Mouse (Mus musculus) gonadal fat pad, adult 2 months (tissue): ENCODE measurements at regions not wholly inside any gene's neighbourhood (a gene's known extent, or its start where the extent isn't known, plus 50 kb on each side); places are given as distances from the start of the nearest gene placed in this dataset.

Experiments
- DNase-seq: peaks from one replicate; pipeline ENCODE4 v3.0.0-alpha.2; 2012; ENCODE audit warnings: low read depth

DNA sequence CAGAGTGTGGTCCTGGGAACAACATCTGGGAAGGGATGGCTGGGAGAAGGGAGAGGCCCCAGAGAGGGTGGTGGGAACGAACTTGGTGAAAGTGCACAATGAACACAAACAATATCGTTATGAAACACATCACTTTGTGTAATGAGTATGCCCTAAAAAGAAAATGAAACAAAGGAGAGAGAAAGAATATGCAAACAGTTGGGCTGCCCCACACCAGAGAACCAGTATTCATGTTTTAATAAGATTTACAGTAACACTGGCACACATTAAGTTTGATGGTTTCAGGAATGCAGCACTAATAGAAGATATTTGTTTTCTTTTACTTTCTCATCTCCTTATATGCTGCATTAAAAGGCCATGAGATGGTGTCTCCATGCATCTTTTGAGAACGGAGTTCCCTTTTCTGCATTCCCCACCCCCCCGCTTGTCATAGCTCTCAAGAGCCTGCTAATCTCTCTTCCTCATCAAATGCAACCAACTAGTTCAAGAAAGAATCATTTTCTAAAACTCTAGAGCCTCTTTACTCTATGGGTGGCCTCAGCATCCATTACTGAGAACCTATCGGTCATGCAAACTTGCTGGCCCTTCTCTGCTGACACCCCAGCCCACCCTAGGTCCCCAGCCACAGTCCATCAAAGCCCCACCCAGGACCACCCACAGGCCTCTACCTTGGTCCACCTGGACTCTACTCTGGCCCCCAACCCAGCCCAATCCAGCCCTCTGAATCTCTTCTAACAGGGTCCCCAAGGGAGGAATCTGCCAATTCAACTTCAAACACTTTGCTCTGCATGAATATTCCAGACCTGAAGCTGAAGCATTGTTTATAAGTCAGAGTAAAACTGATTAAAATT is 379.0 kb upstream of the Nrp1 start:
- DNase-seq = no peak

DNA sequence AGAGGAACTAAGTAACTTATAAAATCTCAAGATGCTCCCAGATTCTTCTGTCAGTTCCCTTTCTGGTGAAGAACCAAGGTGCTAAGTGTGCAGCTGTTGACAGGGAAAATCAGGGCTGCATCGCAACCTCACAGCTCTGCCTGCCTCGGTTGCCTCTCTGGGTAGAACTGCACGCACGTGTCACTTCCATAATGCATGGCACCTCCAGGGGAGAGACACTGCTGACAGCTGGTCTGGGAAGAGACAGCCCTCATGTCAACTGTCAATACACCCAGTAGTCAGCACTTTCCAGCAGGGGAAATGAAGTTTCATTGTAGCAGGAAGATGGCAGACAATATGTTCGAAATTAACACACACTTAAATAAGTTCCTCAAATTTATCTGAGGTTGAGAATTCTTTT is 376.2 kb upstream of the Nrp1 start:
- no peak for DNase-seq

DNA sequence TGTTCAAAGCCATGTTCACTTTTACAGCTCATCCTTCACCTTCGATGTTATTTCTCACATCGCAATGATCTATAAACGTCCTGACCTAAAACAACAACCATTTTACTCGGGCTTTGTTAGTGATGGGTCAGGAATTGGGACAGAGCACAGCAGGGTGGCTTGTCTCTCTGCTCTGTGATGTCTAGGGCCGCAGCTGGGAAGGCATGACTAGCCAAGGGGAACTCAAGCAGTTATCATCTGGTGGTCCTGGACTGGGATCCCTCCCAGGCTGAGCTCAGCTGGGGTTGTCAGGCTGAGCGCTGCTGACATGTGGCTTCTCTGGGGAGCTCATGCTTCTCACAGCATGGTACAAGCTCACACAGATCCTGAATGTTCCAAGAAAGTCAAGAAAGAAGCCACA is 372.8 kb upstream of the Nrp1 start:
- no peak for DNase-seq

DNA sequence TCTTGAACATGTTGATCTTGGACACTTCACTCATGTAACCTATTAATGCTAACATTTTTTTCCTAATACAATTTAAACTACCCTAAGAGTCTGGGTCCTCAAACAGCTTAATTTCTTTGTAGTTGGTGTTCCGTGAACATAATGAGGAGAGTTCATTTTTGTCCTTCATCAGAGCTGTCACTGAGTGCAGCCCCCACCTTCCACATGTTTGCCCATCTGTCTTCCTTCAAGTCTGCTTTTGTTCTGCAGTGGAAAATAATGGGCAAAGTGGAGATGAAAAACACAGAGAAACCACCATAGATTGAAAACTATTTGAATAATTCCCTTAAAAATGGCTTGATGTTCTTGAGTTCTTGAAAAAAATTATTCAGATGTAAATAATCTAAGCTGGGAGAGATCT is 369.5 kb upstream of the Nrp1 start:
- no peak for DNase-seq

DNA sequence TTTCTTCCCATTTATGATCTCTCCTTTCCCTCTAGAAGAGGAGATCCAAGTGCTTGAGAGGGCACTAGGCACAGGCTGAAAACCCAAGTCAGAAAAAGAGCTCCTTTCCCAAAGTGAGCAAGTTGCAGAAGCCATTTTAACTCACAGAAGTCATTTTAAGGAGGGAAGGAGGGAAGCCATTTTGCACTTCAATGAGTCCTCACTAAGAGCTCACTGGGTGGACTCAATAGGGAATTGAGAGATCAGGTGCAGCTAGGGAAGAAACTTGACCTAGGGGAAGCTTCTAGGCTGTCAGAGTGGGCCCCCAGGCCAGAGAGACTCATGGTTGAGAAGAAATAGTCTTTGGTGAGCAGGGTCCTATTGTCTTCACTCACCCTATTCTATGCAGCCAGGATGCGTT is 363.5 kb upstream of the Nrp1 start:
- DNase-seq = no peak

DNA sequence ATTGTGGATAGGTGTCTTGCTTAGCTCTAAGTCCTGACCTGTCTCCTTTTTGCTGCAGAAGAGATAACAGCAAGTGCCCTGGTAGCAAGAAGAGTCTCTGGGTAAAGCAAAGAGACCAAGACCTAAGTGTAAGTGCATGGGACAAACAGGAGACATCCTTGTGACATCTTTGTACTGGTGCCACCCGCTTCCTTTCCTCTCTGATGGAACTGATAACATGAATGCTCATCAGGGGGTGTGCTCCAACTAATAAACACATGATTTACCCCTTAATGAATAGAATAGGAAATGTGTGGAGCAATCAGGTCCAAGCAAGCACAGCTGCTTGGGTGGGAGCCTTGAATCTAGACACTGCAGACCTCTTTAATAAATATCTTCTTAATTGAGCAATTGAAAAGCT is 362.9 kb upstream of the Nrp1 start:
- DNase-seq = no peak

DNA sequence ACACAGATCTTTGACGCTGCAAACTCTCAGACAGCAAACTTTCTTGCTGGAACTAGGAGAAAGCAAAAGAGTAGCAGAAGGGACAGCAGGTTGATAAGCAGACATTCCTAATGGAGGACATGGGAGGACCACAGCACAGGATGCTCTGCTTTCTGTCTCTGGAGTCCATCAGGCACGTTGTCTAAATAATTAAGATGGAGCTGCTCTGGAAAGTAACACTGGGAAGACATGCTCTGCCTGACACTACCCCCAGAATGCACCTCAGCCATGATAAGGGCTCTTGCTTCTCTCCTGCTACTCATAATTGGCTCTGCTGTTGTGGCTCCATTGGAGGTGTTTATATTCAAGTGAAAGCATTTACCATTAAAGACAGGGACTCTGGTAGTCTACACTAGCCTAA is 356.0 kb upstream of the Nrp1 start:
- no peak for DNase-seq

DNA sequence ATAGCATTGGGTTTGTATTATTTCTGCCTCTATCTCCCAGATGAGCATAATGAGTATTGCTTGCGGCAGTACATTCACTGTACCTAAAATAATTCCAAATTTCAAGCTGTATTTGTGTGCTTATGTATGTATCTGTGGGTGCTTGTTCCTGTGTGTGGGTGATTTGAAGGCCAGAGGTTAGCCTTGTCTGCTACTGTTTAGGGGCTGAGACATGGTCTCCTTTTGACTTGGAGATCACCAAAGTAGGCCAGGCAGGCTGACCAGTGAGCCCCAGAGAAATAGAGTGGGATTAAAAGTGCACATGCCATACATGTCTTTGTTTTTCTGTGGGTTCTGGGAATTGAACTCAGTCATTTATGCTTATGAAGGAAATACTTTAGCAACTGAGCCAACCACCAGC is 355.6 kb upstream of the Nrp1 start:
- no peak for DNase-seq

DNA sequence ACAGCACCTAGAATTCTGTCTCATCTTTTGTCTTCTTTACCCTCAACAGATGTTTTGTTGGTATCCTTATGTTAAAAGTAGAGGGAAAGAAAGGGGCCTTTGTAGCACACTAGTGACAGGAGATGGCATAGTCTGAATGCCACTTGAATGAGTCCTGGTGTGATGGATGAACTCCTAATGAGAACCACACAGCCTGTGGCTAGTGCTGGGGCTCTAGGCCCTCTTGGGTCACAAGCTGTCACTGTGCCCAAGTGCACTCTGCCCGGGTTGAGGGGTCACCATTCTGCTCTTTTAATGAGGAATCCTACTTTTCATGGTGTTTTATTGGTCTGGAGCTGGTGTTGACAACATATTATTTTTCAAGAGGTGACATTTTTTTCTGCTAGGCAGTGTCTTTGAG is 355.0 kb upstream of the Nrp1 start:
- no peak for DNase-seq

DNA sequence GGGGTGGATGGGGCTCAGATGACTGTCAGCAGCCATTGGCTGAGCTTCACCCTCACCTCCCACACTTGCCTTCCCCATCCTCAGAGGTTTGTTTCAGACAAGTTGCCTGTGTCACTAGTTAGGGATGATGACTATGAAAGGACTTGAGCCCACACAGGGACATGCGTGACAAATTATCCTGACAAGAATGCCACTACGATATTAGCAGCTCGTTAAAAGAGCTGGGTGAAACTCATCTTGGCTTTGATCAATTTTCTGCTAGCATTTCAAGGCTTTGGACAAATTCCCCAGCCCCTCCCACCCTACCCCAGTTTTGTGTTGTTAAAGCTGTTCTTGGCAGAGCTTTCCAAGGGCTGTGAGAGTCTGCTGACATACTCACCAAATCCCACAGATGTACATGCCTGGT is 354.5 kb upstream of the Nrp1 start:
- DNase-seq = no peak

DNA sequence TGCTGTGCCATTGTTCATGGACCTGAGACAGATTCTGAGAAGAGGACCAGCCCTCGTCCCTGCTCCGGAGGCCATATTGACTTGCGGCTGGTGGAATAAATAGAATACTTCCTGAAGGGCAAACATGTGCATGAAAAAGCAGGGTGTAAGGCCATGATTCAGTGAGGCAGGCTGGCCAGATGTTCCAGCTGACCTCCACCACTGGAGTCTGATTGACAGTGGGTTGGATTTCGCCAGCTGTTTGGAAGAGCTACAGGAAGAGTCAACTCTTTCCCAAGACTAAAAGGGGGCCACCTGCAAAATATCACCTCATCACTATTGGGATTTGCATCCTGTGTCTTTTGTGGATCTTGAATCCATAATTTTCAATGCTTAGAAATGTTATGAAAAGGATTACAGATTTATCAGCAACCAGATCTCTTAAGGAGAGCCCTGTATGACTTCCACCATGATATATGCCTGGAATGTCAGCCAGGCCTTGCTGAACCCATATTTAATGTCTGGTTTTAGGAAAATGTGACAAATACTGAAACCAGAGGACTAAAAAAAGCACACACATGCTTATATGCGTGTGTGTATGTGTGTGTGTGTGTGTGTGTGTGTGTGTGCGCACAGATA is 348.9 kb upstream of the Nrp1 start:
- DNase-seq = no peak

DNA sequence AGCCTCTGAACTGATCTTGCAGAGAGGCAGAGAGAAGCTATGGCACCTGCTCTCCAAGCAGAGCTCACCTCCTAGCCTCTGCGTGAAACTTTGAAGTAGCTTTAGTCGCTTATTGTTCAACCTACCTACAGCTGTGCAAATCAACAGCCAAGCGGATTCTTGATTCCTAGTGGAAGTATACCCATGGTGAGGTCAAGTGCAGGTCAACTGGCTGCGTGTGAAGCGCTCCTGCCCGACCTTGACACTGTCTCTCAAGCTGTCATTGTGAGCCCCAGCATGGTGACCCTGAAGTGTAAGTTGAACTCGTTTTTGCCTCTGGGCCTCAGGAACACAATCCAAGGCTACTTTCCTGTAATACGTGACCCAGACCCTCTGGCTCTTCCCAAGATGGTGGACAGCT is 341.2 kb upstream of the Nrp1 start:
- no peak for DNase-seq

DNA sequence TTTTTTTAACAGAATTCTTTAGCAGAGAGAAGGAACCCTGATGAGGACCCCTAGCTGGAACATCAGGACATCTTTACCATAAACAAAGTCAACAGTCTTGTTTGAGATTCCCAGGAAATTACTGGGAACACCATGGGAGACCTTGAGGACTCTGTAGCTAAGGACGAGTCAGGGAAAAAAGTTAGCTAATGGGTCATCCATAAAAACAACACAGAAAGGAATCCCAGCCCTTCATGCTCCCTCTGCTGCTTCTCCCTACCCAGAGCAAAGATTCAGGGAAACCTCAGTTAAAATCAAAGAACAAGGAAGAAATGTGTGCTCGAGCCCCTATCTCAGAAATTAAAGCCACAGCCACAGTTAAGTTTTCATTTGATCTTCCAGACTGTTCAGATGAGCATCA is 334.7 kb upstream of the Nrp1 start:
- no peak for DNase-seq

DNA sequence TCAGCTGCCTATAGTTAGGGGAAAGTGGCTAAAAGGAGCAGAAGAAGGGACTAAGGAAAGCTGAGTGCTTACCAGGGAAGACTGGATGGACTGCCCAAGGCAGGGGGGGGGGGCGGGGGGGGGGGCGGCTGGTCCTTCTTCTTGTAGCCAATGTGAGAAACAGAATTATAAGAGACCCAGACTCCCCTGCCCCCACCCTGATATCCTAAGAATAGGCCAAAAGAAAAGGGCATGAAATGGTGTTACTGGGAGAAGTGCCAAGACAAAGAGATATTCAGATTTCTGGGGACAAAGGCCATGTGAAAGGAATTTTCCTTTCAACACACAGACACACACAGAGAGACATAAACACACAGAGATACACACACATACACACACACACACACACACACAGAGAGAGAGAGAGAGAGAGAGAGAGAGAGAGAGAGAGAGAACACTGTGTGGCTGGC is 333.6 kb upstream of the Nrp1 start:
- no peak for DNase-seq

DNA sequence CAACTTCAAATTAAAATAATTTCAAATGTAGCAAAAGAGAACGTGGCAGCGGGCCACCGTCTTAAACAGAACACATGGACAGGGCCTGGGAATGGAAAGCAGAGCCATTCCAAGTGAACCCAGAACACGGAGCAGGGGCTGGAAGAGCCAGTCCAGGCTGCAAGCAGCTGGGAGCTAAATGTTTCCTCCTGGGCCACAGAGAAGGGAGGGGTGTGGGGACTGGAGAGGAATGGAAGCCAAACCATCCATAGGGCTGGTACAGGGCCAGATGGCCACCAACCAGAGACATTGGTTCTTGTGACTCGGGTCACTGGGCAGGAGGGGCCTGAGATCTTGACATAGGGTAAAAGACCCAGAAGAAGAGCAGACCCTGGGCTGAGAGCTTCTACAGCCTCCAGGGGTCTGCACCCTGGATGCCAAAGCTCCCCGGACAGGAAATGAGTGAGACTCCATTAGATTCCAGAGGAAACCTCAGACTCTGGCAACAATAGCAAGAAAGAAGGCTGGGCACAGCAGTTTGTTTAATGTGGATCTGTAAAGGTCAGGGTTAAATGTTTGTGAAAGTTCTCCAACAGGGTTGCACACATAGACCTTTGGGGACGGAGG is 333.1 kb upstream of the Nrp1 start:
- DNase-seq = no peak

DNA sequence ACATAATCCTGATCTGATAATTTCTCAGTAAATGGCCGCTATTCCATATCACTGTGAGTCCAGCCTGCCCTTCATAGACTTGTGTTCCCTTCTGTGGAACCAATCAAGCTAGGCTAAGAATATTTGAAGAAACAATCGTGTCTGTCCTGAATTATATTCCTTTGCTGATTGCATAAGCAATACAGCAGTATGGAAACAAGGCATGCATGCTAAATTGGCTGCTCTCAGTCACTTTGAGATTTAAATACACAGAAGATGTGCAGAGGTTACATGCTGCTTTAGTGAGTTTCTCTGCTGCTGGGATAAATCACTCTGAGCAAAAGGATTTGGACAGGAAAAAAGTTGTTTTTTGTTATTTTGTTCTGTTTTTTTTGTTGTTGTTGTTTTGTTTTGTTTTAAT is 331.4 kb upstream of the Nrp1 start:
- no peak for DNase-seq

DNA sequence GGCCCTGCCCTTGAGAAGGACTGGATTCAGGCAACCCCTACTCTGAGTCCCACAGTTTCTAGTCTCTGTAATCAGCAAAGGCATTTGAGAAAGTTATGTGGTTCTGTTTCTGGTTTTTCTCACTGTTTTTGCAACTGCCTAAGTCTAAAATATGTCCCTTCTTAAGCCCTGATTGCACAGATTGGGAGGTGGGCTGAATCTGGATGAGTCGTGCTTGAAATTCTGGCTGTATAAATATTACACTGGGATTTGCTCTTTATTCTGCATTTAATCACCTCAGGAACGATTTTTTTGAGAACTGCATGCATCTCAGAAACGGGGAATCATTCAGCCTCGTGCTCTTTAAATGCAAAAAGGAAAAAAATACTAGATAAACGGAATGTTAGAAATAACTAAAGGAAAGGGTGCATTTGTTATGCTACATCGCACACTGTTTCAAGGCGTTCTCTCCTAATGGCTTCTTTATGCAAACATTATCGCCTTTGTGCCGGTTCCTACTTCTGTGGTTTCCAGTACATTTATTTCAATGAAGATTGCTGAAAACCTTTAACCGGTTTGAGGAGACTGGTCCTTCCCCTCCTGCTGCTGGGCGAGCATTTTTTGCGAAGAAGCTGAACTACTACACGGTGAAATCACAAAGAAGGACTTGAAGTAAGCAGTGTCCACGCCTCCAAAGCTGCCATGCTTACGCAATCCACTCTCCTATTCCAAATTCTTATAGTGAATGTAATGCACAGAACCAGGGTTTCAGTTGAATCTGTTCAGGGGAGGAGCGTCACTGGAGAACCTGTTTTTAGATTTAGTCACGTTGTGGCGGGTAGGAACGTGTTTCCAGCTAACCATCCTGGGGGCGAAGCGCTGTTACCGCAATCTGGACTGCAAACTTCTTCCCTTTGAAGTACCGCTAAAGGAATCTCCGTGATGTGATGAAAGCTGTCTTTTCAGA is 327.8 kb upstream of the Nrp1 start:
- DNase-seq = peak; percentile 4

DNA sequence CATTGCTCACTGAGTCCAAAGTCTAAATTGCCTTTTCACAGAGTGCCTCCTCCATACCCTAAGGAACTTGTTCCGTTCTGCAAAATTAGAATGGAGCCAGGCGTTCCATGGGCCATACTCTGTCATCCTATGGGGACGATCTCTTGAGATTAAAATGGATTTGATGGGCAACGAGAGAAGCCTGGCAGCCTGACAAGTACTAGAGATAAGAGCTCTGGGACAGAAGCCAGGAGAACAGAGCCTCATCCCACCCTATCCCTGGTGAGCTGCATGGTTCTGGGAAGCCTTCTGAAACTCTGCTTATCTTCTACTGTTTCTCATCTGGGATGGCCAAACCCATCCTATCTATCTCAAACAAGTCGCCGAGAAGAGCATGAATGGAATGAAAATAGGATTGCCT is 324.3 kb upstream of the Nrp1 start:
- DNase-seq = no peak

DNA sequence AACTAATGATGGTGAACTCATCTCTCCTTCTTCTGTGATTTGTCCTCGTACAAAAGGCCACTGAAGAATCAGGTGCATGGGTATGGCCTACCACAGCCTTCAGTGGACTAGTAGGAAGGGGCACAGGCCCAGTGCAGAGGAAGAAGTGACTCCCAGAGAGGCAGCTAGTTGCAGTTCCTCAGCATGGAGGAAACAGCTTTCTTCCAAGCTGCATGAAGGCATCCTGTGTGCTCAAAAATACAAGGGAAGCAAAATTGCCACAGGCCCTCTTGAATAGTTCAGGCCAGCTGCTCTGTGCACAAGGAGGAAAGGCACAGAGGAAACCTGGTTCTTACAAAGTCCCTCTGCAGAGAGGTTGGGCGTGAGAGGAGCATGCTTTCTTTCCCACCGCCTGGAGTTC is 322.7 kb upstream of the Nrp1 start:
- DNase-seq = no peak

DNA sequence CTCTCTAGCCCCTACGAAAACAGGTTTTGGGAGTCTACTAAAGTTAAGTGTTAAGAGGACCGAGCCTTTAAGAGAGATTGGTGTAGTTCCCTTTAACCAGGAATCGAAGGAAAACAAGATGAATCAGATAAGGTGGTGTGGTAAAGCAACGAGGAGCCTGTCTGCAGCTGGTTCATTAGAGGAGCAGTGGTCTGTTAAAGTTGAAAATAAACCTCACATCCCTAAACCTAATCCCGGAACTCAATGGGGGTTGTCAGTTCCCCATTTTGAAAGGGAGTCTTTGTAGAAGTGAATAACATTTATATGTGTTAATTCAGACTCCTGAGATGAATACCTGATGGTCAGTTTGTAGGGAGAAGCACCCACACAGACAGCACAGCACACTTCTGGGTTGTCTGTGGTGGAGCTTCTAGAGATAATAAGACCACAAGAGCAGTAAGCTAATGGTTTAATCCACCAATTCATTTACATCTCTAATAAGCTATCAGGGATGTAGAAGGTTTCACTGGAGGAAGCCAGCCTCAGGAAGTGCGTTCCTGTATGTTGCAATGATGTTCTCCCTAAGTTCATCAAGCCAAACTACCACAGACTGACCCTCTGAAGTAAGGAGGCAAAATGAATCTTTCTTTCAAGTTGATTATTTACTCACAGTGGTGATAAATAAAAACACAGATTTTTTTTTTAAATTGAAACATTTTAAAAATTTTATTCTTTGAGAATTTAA is 318.9 kb upstream of the Nrp1 start:
- DNase-seq = no peak

DNA sequence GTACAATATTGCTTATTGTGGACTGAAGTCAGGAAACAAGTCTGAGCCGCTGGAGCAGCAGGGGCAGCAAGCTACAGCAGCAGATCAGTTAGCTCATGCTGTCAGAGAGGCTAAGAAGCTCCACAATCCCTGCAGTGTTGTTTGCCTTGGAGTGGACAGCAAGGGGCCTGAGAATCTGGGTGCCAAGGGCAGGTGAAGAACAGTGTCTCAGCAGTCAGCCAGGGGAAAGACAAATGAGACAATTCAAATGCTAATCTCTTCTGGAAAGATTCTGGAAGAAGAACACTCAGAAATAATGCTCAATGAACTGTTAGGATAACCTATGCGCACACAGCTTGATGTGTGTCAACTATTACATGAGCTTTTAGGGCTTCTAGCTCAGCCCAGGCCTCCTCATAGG is 315.5 kb upstream of the Nrp1 start:
- DNase-seq = no peak
